Mouse (Mus musculus) NIH3T3 (cell line): ENCODE measurements around the gene Hsf5.

Experiments
- DNase-seq: peaks from one replicate; pipeline ENCODE4 v3.0.0-alpha.2; 2012; ENCODE audit warnings: low read depth

The Hsf5 gene

GRCm38 (mm10) chr11:87639206-87639605 lies 22.2 kb downstream of the Hsf5 start:
- DNase-seq: no peak

- no peak for DNase-seq
Measured at GRCm38 (mm10) chr11:87642865-87643264, 25.9 kb downstream of the Hsf5 start.

GRCm38 (mm10) chr11:87654693-87655092 lies 37.7 kb downstream of the Hsf5 start:
- no peak for DNase-seq

GRCm38 (mm10) chr11:87659216-87659615 lies 42.3 kb downstream of the Hsf5 start:
- no peak for DNase-seq

- peak; percentile 90 for DNase-seq
Measured at GRCm38 (mm10) chr11:87662407-87662806, 45.4 kb downstream of the Hsf5 start, which contains the start of gene Rnf43. Rnf43 (plus strand) TSS chr11:87662722.

- no peak for DNase-seq
Measured at GRCm38 (mm10) chr11:87662822-87663221, 45.9 kb downstream of the Hsf5 start.

GRCm38 (mm10) chr11:87663948-87664347 lies 47.0 kb downstream of the Hsf5 start:
- DNase-seq: no peak

GRCm38 (mm10) chr11:87664521-87664920 lies 47.6 kb downstream of the Hsf5 start:
- DNase-seq: no peak

GRCm38 (mm10) chr11:87665224-87665623 lies 48.3 kb downstream of the Hsf5 start:
- DNase-seq: no peak

GRCm38 (mm10) chr11:87665658-87666057 lies 48.7 kb downstream of the Hsf5 start:
- no peak for DNase-seq

GRCm38 (mm10) chr11:87666256-87667035 lies 49.5 kb downstream of the Hsf5 start:
- DNase-seq: no peak

- DNase-seq: no peak
Measured at GRCm38 (mm10) chr11:87667107-87668090, 50.4 kb downstream of the Hsf5 start.

GRCm38 (mm10) chr11:87673282-87673681 lies 56.3 kb downstream of the Hsf5 start:
- no peak for DNase-seq

GRCm38 (mm10) chr11:87675606-87676005 lies 58.6 kb downstream of the Hsf5 start:
- DNase-seq: no peak

GRCm38 (mm10) chr11:87677756-87678155 lies 60.8 kb downstream of the Hsf5 start:
- no peak for DNase-seq

GRCm38 (mm10) chr11:87678545-87678944 lies 61.6 kb downstream of the Hsf5 start:
- no peak for DNase-seq

GRCm38 (mm10) chr11:87678976-87679375 lies 62.0 kb downstream of the Hsf5 start:
- DNase-seq: no peak

- DNase-seq: no peak
Measured at GRCm38 (mm10) chr11:87680786-87681185, 63.8 kb downstream of the Hsf5 start.

GRCm38 (mm10) chr11:87682096-87682495 lies 65.1 kb downstream of the Hsf5 start:
- DNase-seq: no peak

GRCm38 (mm10) chr11:87682838-87683571 lies 66.0 kb downstream of the Hsf5 start:
- DNase-seq: no peak

GRCm38 (mm10) chr11:87686407-87686806 lies 69.4 kb downstream of the Hsf5 start:
- peak; percentile 49 for DNase-seq
